Mouse (Mus musculus): ENCODE measurements around the gene Gkn3. TPM values are rescaled to one million over a fixed set of nuclear protein-coding genes. Genes with fewer than 3 reads are reported as not detected.

The Gkn3 gene
- polyA plus RNA-seq, 1 experiment from 2014 or later = 0.42 TPM

Other genes starting within 250 kb of the Gkn3 start
- 4.9 and 5.4 TPM in 2 replicates for gene Antxr1, start 53.1 kb downstream of the Gkn3 start, polyA plus RNA-seq (2014; fragmentation: Nextera tagmentation; extraction: Ambion mirVana)
- gene Gkn1, start 38.0 kb downstream of the Gkn3 start, polyA plus RNA-seq (2014; fragmentation: Nextera tagmentation; extraction: Ambion mirVana) = not detected in 2 replicates
- gene Gkn2, start 15.6 kb downstream of the Gkn3 start, polyA plus RNA-seq (2014; fragmentation: Nextera tagmentation; extraction: Ambion mirVana) = not detected in 2 replicates
- gene Bmp10, start 40.1 kb upstream of the Gkn3 start, polyA plus RNA-seq (2014; fragmentation: Nextera tagmentation; extraction: Ambion mirVana) = not detected in 2 replicates
- 1.7 and 2.3 TPM in 2 replicates for gene Arhgap25, start 144.3 kb upstream of the Gkn3 start, polyA plus RNA-seq (2014; fragmentation: Nextera tagmentation; extraction: Ambion mirVana)
- gene Prokr1, start 201.8 kb upstream of the Gkn3 start, polyA plus RNA-seq (2014; fragmentation: Nextera tagmentation; extraction: Ambion mirVana) = 3.1 and 3.5 TPM in 2 replicates

Measured in midbrain, embryonic 11.5 days (tissue).